Mouse (Mus musculus) CH12.LX (cell line): ENCODE measurements around the gene Rnf145. TPM values are rescaled to one million over a fixed set of nuclear protein-coding genes. Genes with fewer than 3 reads are reported as not detected.

Source experiments
- DNase-seq: peaks from one replicate; pipeline ENCODE4 v3.0.0-alpha.2; 2013; ENCODE audit errors: extremely low read depth
- H3K27ac ChIP-seq: 2 replicates; pipeline ENCODE4 v1.5.1; 2012; ENCODE audit warnings: low read depth, mild to moderate bottlenecking, control low read depth, moderate library complexity; ENCODE audit not compliant: insufficient read depth
- H3K27me3 ChIP-seq: replicated peaks from 2 replicates; pipeline ENCODE3; 2012; ENCODE audit warnings: inconsistent platforms
- H3K36me3 ChIP-seq, 2 experiments: replicated peaks in 1 of 2; 2 replicates each; pipeline versions ENCODE3 to v1.6.1; 2012; ENCODE audit warnings: inconsistent platforms in 1 of 2, low read length in 1 of 2, mild to moderate bottlenecking in 1 of 2, mixed read lengths in 1 of 2, moderate library complexity in 1 of 2; ENCODE audit not compliant: control insufficient read depth in 1 of 2, insufficient read depth in 1 of 2
- H3K4me1 ChIP-seq, 2 experiments: 2 replicates each; pipeline ENCODE4 v1.6.1; 2012; ENCODE audit warnings: inconsistent platforms in 1 of 2, moderate library complexity in 1 of 2; ENCODE audit not compliant: insufficient read depth in 2 of 2, control insufficient read depth in 1 of 2
- H3K4me2 ChIP-seq: 2 replicates; pipeline ENCODE4 v1.6.1; 2012; ENCODE audit warnings: low read depth, mild to moderate bottlenecking, control low read depth; ENCODE audit not compliant: poor library complexity, insufficient read depth, severe bottlenecking
- H3K4me3 ChIP-seq, 3 experiments: fragments of 150-350 bp in 1 of 3; sonication (generic) in 1 of 3; replicated peaks in 1 of 3; 2 replicates each; pipeline versions ENCODE3 to v1.5.1; 2011 to 2012; ENCODE audit warnings: low read depth in 2 of 3, low read length in 2 of 3, mild to moderate bottlenecking in 2 of 3, moderate library complexity in 2 of 3, control low read depth in 1 of 3, improper control_type of control experiment in 1 of 3, inconsistent platforms in 1 of 3, mixed read lengths in 1 of 3; ENCODE audit not compliant: poor library complexity in 1 of 3
- H3K79me2 ChIP-seq: replicated peaks from 2 replicates; pipeline ENCODE4 v1.6.1; 2012; ENCODE audit warnings: mild to moderate bottlenecking, moderate library complexity; ENCODE audit not compliant: control insufficient read depth, poor library complexity, insufficient read depth, severe bottlenecking; ENCODE audit errors: extremely low read depth
- H3K9ac ChIP-seq: 2 replicates; pipeline ENCODE4 v1.6.1; 2012; ENCODE audit warnings: low read depth, mild to moderate bottlenecking, control low read depth, moderate library complexity; ENCODE audit not compliant: insufficient read depth
- H3K9me3 ChIP-seq: replicated peaks from 2 replicates; pipeline ENCODE3; 2012; ENCODE audit warnings: low read length, inconsistent platforms, mixed read lengths
- BHLHE40 ChIP-seq: IDR thresholded peaks from 2 replicates; pipeline ENCODE4 v1.6.1; 2011; ENCODE audit warnings: mild to moderate bottlenecking, low read depth, low read length, improper control_type of control experiment
- CHD2 ChIP-seq: IDR thresholded peaks from 2 replicates; pipeline ENCODE4 v1.6.1; 2011; ENCODE audit warnings: low read length, improper control_type of control experiment
- E2F4 ChIP-seq: IDR thresholded peaks from 2 replicates; pipeline ENCODE4 v1.6.1; 2011; ENCODE audit warnings: low read depth, low read length, improper control_type of control experiment; ENCODE audit not compliant: insufficient replicate concordance
- ELF1 ChIP-seq: IDR thresholded peaks from 2 replicates; pipeline ENCODE4 v1.6.1; 2014; ENCODE audit warnings: low read depth, mild to moderate bottlenecking, inconsistent platforms, low read length, improper control_type of control experiment
- EP300 ChIP-seq: IDR thresholded peaks from 2 replicates; pipeline ENCODE4 v1.6.1; 2011; ENCODE audit warnings: low read length, improper control_type of control experiment
- MAX ChIP-seq: IDR thresholded peaks from 2 replicates; pipeline ENCODE4 v1.6.1; 2011; ENCODE audit warnings: low read length, improper control_type of control experiment
- MEF2A ChIP-seq: IDR thresholded peaks from 2 replicates; pipeline ENCODE4 v1.6.1; 2014; ENCODE audit warnings: low read depth, mild to moderate bottlenecking, inconsistent platforms, low read length, improper control_type of control experiment, borderline replicate concordance
- MXI1 ChIP-seq: IDR thresholded peaks from 2 replicates; pipeline ENCODE4 v1.6.1; 2011; ENCODE audit warnings: mild to moderate bottlenecking, low read depth, low read length, improper control_type of control experiment
- MYC ChIP-seq: IDR thresholded peaks from 2 replicates; pipeline ENCODE4 v1.6.1; 2011; ENCODE audit warnings: low read depth, mild to moderate bottlenecking, improper control_type of control experiment, low read length
- RAD21 ChIP-seq: IDR thresholded peaks from 2 replicates; pipeline ENCODE4 v1.6.1; 2011; ENCODE audit warnings: low read depth, mild to moderate bottlenecking, low read length, improper control_type of control experiment, moderate library complexity
- SIN3A ChIP-seq: IDR thresholded peaks from 2 replicates; pipeline ENCODE4 v1.6.1; 2012; ENCODE audit warnings: low read length, improper control_type of control experiment, inconsistent platforms
- TCF12 ChIP-seq: IDR thresholded peaks from 2 replicates; pipeline ENCODE4 v1.6.1; 2014; ENCODE audit warnings: low read depth, mild to moderate bottlenecking, inconsistent platforms, low read length, improper control_type of control experiment
- ZNF384 ChIP-seq: IDR thresholded peaks from 2 replicates; pipeline ENCODE4 v1.6.1; 2012; ENCODE audit warnings: low read depth, low read length, improper control_type of control experiment, inconsistent platforms
- dilution Hi-C: fragments of 300-500 bp; cut with MboI; formaldehyde crosslinking; loops from 2 replicates; pipeline ENCODE4 v1.14.3; 2020; ENCODE audit warnings: low sequenced_read_pairs; ENCODE audit not compliant: extremely low pct_unique_long_range_greater_than_20kb, extremely low pct_ligation_motif_present
- in situ Hi-C: fragments of 300-500 bp; cut with MboI; formaldehyde crosslinking; loops from 3 replicates; pipeline ENCODE4 v1.14.3; 2019; ENCODE audit warnings: low sequenced_read_pairs, low pct_ligation_motif_present, low pct_unique_long_range_greater_than_20kb, mixed read lengths
- polyA plus RNA-seq: library from polyadenylated mRNA; unstranded; fragments of >175 nt; gene quantifications from 2 replicates; pipeline ENCODE4 v1.2.1, GENCODE M21; 2012; ENCODE audit warnings: low read depth; ENCODE audit not compliant: insufficient read length
- total RNA-seq, 2 experiments: library from RNA; depleted of rRNA; stranded (reverse); fragments of 300-350 nt in 1 of 2; fragments of >200 nt in 1 of 2; gene quantifications; 2 replicates each; pipeline ENCODE4 v1.2.3; 2012 to 2014

Gene Rnf145
- total and polyA plus RNA-seq, 3 experiments = 44.3 to 60.5 (median 44.5) TPM

GRCm38 (mm10) chr11:44496217-44496616 lies 22.5 kb upstream of the Rnf145 start (continued):
- peak; percentile 84 for TF ChIP-seq SIN3A
- 0 out of 2 replicates have a peak, but pooled peaks have one; percentile 16 for TF ChIP-seq E2F4
- TF ChIP-seq ZNF384 = no peak

- Histone ChIP-seq H3K9me3 (no peaks in the 10 kb centered on the region), H3K36me3 (no peaks in the 10 kb centered on the region), H3K9ac (peak overlapping the region; percentile 23), H3K4me2 (peak overlapping the region; percentile 41; the same call in 1 of the 2 replicates), H3K79me2 (no peaks in the 10 kb centered on the region), H3K27me3 (no peaks in the 10 kb centered on the region), H3K4me1 (peaks cover 16 to 52% of the 10 kb centered on the region in 2 experiments), H3K4me3 (no peak overlapping the region), H3K27ac (peak overlapping the region; percentile 15; the same call in 1 of the 2 replicates)
- dilution Hi-C loops (no loop called here), in situ Hi-C loops (no loop called here)
- peak; percentile 42 for DNase-seq
- TF ChIP-seq ELF1 = no peak
- TF ChIP-seq MYC = peak; percentile 88
- TF ChIP-seq MAX = peak; percentile 87
- TF ChIP-seq ZNF384 = peak; percentile 76
- peak; percentile 43; the same call in 1 of the 2 replicates for TF ChIP-seq MEF2A
- TF ChIP-seq BHLHE40 = peak; percentile 72
- peak; percentile 48 for TF ChIP-seq EP300
- TF ChIP-seq TCF12 = no peak
- TF ChIP-seq SIN3A = peak; percentile 51; the same call in 1 of the 2 replicates
- no peak for TF ChIP-seq RAD21
- TF ChIP-seq MXI1 = 0 out of 2 replicates have a peak, but pooled peaks have one; percentile 22
- TF ChIP-seq CHD2 = peak; percentile 79
Observed at GRCm38 (mm10) chr11:44498412-44499272, 20.1 kb upstream of the Rnf145 start.

- no peak overlapping the region for H3K4me3 ChIP-seq
- in situ Hi-C loops = no loop called here
- H3K79me2 ChIP-seq = no peaks in the 10 kb centered on the region
- no peaks in the 10 kb centered on the region for H3K27me3 ChIP-seq
- no peak for TF ChIP-seq ZNF384
- no peak for TF ChIP-seq ELF1
- H3K36me3 ChIP-seq = no peaks in the 10 kb centered on the region
- no peak for DNase-seq
- dilution Hi-C loops = no loop called here
- no peak overlapping the region for H3K9ac ChIP-seq
- no peak overlapping the region for H3K27ac ChIP-seq
- H3K4me2 ChIP-seq = no peak overlapping the region
- H3K4me1 ChIP-seq = peaks cover 26 to 51% of the 10 kb centered on the region in 2 experiments
- H3K9me3 ChIP-seq = no peaks in the 10 kb centered on the region
Observed at GRCm38 (mm10) chr11:44500966-44501365, 17.8 kb upstream of the Rnf145 start.
